In the genomic region with DNA sequence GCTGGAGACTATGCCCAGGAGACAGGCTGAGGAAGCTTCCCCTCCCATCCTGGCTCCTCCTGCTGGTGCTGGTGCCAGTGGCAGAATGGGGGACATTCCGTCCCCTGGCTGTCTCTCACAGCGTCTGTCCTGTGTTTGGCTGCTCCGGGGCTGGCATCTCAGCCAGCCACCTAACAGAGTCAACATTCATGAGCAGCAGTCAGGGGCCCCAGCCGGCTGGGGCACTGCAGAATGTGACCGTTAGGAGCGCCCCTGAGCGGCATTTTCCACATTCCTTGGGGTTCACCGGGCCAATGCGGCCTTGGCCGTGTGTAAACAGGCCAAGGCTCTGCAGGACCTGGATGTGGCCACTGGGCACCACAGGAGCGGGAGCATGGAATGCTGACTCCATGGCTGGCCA, we compare ENCODE assay signal across 7 mouse cellular contexts. TPM values are rescaled to one million over a fixed set of nuclear protein-coding genes. Genes with fewer than 3 reads are reported as not detected.
DNase-seq lines count a peak whose midpoint lies in the region; TF ChIP-seq lines count a peak whose summit lies in the region.

No protein-coding gene starts in this region.

- DNase-seq in ovary, adult 18-20 months (ENCODE audit: low spot score) = peak; percentile 13
- no peak for DNase-seq in ovary, postnatal 10 days (ENCODE audit: low spot score)
- DNase-seq in cerebellum, adult 8-10 months = peak; percentile 39
- peak; percentile 63 to 84 for DNase-seq in heart, adult 2 months
- peak; percentile 59 for DNase-seq in kidney, postnatal 14 days
- peak; percentile 82 for DNase-seq in mesoderm, embryonic 11.5 days (ENCODE audit: low read depth, low spot score)
- no peak for DNase-seq in natural killer cell, adult 2 months (ENCODE audit: low spot score in 2 of 2)

- H3K79me2 ChIP-seq in heart, adult 2 months (replicated peaks; ENCODE audit: control insufficient read depth, insufficient read depth, low read length) = no peaks in the 10 kb centered on the region

- H3K27ac ChIP-seq in heart, adult 2 months = peak overlapping the region; percentile 70

- 18% methylated on average over 11 of the region's 11 CpGs for WGBS in heart, adult 2 months

- H3K27me3 ChIP-seq in heart, adult 2 months (ENCODE audit: control insufficient read depth, insufficient read depth, low read length) = no peaks in the 10 kb centered on the region

- TF ChIP-seq POLR2A in heart, adult 2 months (IDR thresholded peaks at IDR 0.05; ENCODE audit: insufficient read depth, low read depth, low read length) = peak; percentile 43; the same call in 1 of the 2 replicates

- H3K36me3 ChIP-seq in heart, adult 2 months (ENCODE audit: control insufficient read depth, insufficient read depth, low read length) = no peaks in the 10 kb centered on the region

- no peak overlapping the region for H3K4me3 ChIP-seq in heart, adult 2 months

- no peak overlapping the region for H3K9ac ChIP-seq in heart, adult 2 months (ENCODE audit: low read depth, low read length)

- TF ChIP-seq EP300 in heart, adult 2 months (IDR thresholded peaks at IDR 0.05; ENCODE audit: insufficient read depth, low read depth, low read length) = peak; percentile 99

- intact Hi-C loops in heart, adult 2 months (cut with DNase I) = loop anchor here (5.0 kb wide), 1 partner anchor 92 kb away; no protein-coding TSS in a partner anchor

- peak; percentile 77 for TF ChIP-seq CTCF in heart, adult 2 months (IDR thresholded peaks at IDR 0.05)

- H3K4me1 ChIP-seq in heart, adult 2 months (ENCODE audit: control insufficient read depth, insufficient read depth, low read length) = peaks cover 19% of the 10 kb centered on the region

RNA-seq across cellular contexts. Expression of a gene that starts 47.9 kb away (rescaled TPM):
- 10 to 100 TPM; 21.2 to 24.6 TPM for total RNA-seq in heart, adult 2 months (2021)
- polyA plus RNA-seq in heart, adult 2 months (2012; rRNA removed) = 20.0 and 20.9 TPM in 2 replicates

Comparison
In these comparisons a context has a peak if more than half of its experiments do, and no peak if none do; other contexts are left out.
1. DNase-seq: peak in ovary, adult 18-20 months (single experiment), cerebellum, adult 8-10 months (single experiment), heart, adult 2 months (2 of 2), kidney, postnatal 14 days (single experiment) and mesoderm, embryonic 11.5 days (single experiment); none in ovary, postnatal 10 days (single experiment) and natural killer cell, adult 2 months (0 of 2).